Mouse (Mus musculus) stomach, postnatal 0 days (tissue): ENCODE measurements around the gene Chrm3.

ENCODE experiments used
- CTCF ChIP-seq: IDR thresholded peaks from 2 replicates; pipeline ENCODE4 v1.5.1; 2016; ENCODE audit warnings: antibody characterized with exemption, low read depth, mild to moderate bottlenecking, moderate library complexity
- EP300 ChIP-seq: optimal IDR thresholded peaks from 2 replicates; pipeline ENCODE3; 2016; ENCODE audit warnings: antibody characterized with exemption

DNA sequence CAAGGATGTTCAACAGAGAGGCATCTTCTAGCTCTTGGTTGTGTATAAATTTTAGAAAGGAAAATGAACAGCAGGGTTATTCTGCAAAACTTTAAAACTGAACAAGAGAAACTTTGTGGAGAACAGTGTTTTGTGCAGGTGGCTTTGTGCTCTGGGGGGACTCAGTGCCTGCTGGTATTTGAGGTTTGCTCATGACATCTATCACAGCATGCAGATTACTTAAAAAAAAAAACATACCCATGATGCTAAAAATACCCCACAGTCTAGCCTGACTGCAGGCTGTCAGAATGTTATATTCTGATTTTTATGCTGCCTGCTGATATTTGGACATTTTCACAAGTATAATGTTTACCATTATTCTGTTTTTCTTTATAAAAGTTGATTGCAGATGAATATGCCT lies 456.2 kb downstream of the Chrm3 start:
- no peak for TF ChIP-seq CTCF
- no peak for TF ChIP-seq EP300
